27 mouse cellular contexts compared by ENCODE assay signal in genomic region chr4:153929425-153929824, GRCm38 (mm10). TPM values are rescaled to one million over a fixed set of nuclear protein-coding genes. Genes with fewer than 3 reads are reported as not detected.
DNase-seq lines count a peak whose midpoint lies in the region; ATAC-seq and TF ChIP-seq lines count a peak whose summit lies in the region.
"Had no signal": no experiment of that assay in that cellular context is flagged by ENCODE, and none has a peak within 500 bp of the region (broad histone marks: within the 10 kb centered on the region; RNA-seq: fewer than 3 reads in every experiment).

No protein-coding gene starts in this region.

- 0 out of 2 replicates have a peak, but pooled peaks have one; percentile 4 for ATAC-seq in forebrain, embryonic 12.5 days (ENCODE audit: low FRiP score)
- ATAC-seq in forebrain, postnatal 0 days, result no peak
- 0 out of 2 replicates have a peak, but pooled peaks have one; percentile 6 for ATAC-seq in hindbrain, embryonic 14.5 days (ENCODE audit: low FRiP score)
- ATAC-seq in hindbrain, postnatal 0 days, result no peak
- peak; percentile 39 for ATAC-seq in forebrain, embryonic 16.5 days
- ATAC-seq: lung, postnatal 0 days; Patski had no signal

- intact Hi-C loops in left cerebral cortex, adult 2 months (cut with DNase I), result no loop called here

- H3K4me2 ChIP-seq in forebrain, embryonic 12.5 days, result no peak overlapping the region
- H3K4me2 ChIP-seq in forebrain, postnatal 0 days (ENCODE audit: low read depth), result no peak overlapping the region
- H3K4me2 ChIP-seq in hindbrain, embryonic 14.5 days (replicated peaks), result no peak overlapping the region
- no peak overlapping the region for H3K4me2 ChIP-seq in hindbrain, postnatal 0 days (ENCODE audit: low read depth, low read length)
- H3K4me2 ChIP-seq in forebrain, embryonic 16.5 days (ENCODE audit: low read length), result no peak overlapping the region
- H3K4me2 ChIP-seq: heart, embryonic 11.5 days; hindbrain, embryonic 15.5 days; kidney, embryonic 15.5 days; limb, embryonic 13.5 days; liver, embryonic 11.5 days had no signal

- 63% methylated on average over 10 of the region's 10 CpGs for WGBS in forebrain, embryonic 12.5 days
- 56% methylated on average over 10 of the region's 10 CpGs for WGBS in forebrain, postnatal 0 days
- WGBS in hindbrain, embryonic 14.5 days, result 64% methylated on average over 10 of the region's 10 CpGs
- WGBS in hindbrain, postnatal 0 days, result 61% methylated on average over 10 of the region's 10 CpGs
- WGBS in forebrain, embryonic 16.5 days, result 66% methylated on average over 10 of the region's 10 CpGs

- no peaks in the 10 kb centered on the region for H3K36me3 ChIP-seq in forebrain, embryonic 12.5 days (replicated peaks)
- H3K36me3 ChIP-seq in forebrain, postnatal 0 days (ENCODE audit: insufficient read depth), result no peaks in the 10 kb centered on the region
- H3K36me3 ChIP-seq in hindbrain, embryonic 14.5 days (replicated peaks; ENCODE audit: control insufficient read depth, insufficient read depth), result no peaks in the 10 kb centered on the region
- H3K36me3 ChIP-seq in hindbrain, postnatal 0 days (ENCODE audit: insufficient read depth, low read length), result no peaks in the 10 kb centered on the region
- H3K36me3 ChIP-seq in forebrain, embryonic 16.5 days (ENCODE audit: control insufficient read depth, insufficient read depth), result no peaks in the 10 kb centered on the region
- H3K36me3 ChIP-seq: G1E; hindbrain, embryonic 15.5 days; kidney, embryonic 15.5 days; limb, embryonic 13.5 days had no signal

- no peaks in the 10 kb centered on the region for H3K9me3 ChIP-seq in forebrain, embryonic 12.5 days
- H3K9me3 ChIP-seq in forebrain, postnatal 0 days (ENCODE audit: low read length), result no peaks in the 10 kb centered on the region
- no peaks in the 10 kb centered on the region for H3K9me3 ChIP-seq in hindbrain, embryonic 14.5 days (ENCODE audit: control insufficient read depth, low read length)
- H3K9me3 ChIP-seq in hindbrain, postnatal 0 days (ENCODE audit: low read length), result no peaks in the 10 kb centered on the region
- H3K9me3 ChIP-seq in forebrain, embryonic 16.5 days (ENCODE audit: control insufficient read depth, low read length), result no peaks in the 10 kb centered on the region
- H3K9me3 ChIP-seq: hindbrain, embryonic 15.5 days; kidney, embryonic 15.5 days; limb, embryonic 13.5 days; megakaryocyte, embryonic 14.5 days had no signal

- no peak overlapping the region for H3K4me3 ChIP-seq in forebrain, embryonic 12.5 days (replicated peaks)
- H3K4me3 ChIP-seq in forebrain, postnatal 0 days (ENCODE audit: low read depth, low read length), result no peak overlapping the region
- H3K4me3 ChIP-seq in hindbrain, embryonic 14.5 days (replicated peaks; ENCODE audit: low read length), result no peak overlapping the region
- no peak overlapping the region for H3K4me3 ChIP-seq in hindbrain, postnatal 0 days (ENCODE audit: low read length)
- H3K4me3 ChIP-seq in forebrain, embryonic 16.5 days (replicated peaks; ENCODE audit: low read length), result no peak overlapping the region
- no peak overlapping the region for H3K4me3 ChIP-seq in left cerebral cortex, adult 2 months
- H3K4me3 ChIP-seq: erythroblast, embryonic 14.5 days; hindbrain, embryonic 15.5 days; kidney, embryonic 15.5 days; layer of hippocampus, adult 2 months; limb, embryonic 13.5 days; megakaryocyte, embryonic 14.5 days had no signal

- no peak for DNase-seq in forebrain, postnatal 0 days
- DNase-seq in hindbrain, embryonic 14.5 days (ENCODE audit: low spot score), result no peak
- DNase-seq in hindbrain, postnatal 0 days (ENCODE audit: low spot score), result no peak
- peak; percentile 25 for DNase-seq in retina, postnatal 1 day
- DNase-seq in retina, embryonic 14.5 days (ENCODE audit: low spot score), result no peak
- no peak for DNase-seq in left cerebral cortex, adult 2 months (ENCODE audit: extremely low spot score in 1 of 2, low spot score in 2 of 2)
- DNase-seq: adrenal gland, postnatal 25 days; gastrocnemius, postnatal 14 days; heart, postnatal 36 days; kidney, adult 18-20 months; kidney, postnatal 36 days; lung, postnatal 4 days; right cerebral cortex, postnatal 4 days had no signal

- peaks cover 12% of the 10 kb centered on the region for H3K27me3 ChIP-seq in forebrain, embryonic 12.5 days
- 0 out of 2 replicates have a peak, but pooled peaks cover 6% of the 10 kb centered on the region for H3K27me3 ChIP-seq in forebrain, postnatal 0 days (ENCODE audit: insufficient read depth, low read length)
- no peaks in the 10 kb centered on the region for H3K27me3 ChIP-seq in hindbrain, embryonic 14.5 days (ENCODE audit: control insufficient read depth, insufficient read depth, low read length)
- no peaks in the 10 kb centered on the region for H3K27me3 ChIP-seq in hindbrain, postnatal 0 days (ENCODE audit: insufficient read depth, low read length)
- no peaks in the 10 kb centered on the region for H3K27me3 ChIP-seq in forebrain, embryonic 16.5 days (replicated peaks; ENCODE audit: control insufficient read depth, insufficient read depth, low read length)
- H3K27me3 ChIP-seq: kidney, embryonic 15.5 days; limb, embryonic 13.5 days had no signal

- 0 out of 2 replicates have a peak overlapping the region, but pooled peaks have one; percentile 31 for H3K27ac ChIP-seq in forebrain, embryonic 12.5 days
- no peak overlapping the region for H3K27ac ChIP-seq in forebrain, postnatal 0 days (ENCODE audit: low read depth, low read length)
- H3K27ac ChIP-seq in hindbrain, embryonic 14.5 days, result no peak overlapping the region
- no peak overlapping the region for H3K27ac ChIP-seq in hindbrain, postnatal 0 days
- no peak overlapping the region for H3K27ac ChIP-seq in forebrain, embryonic 16.5 days (ENCODE audit: low read length)
- no peak overlapping the region for H3K27ac ChIP-seq in left cerebral cortex, adult 2 months
- H3K27ac ChIP-seq: hindbrain, embryonic 15.5 days; kidney, embryonic 15.5 days; layer of hippocampus, adult 2 months; limb, embryonic 13.5 days; stomach, postnatal 0 days had no signal

- H3K4me1 ChIP-seq in forebrain, embryonic 12.5 days, result peaks cover 9% of the 10 kb centered on the region
- peaks cover 5% of the 10 kb centered on the region; the same call in 1 of the 2 replicates for H3K4me1 ChIP-seq in forebrain, postnatal 0 days (ENCODE audit: insufficient read depth)
- no peaks in the 10 kb centered on the region for H3K4me1 ChIP-seq in hindbrain, embryonic 14.5 days (replicated peaks; ENCODE audit: control insufficient read depth, insufficient read depth, low read length)
- H3K4me1 ChIP-seq in hindbrain, postnatal 0 days (ENCODE audit: insufficient read depth, low read length), result no peaks in the 10 kb centered on the region
- peaks cover 18% of the 10 kb centered on the region for H3K4me1 ChIP-seq in forebrain, embryonic 16.5 days (replicated peaks; ENCODE audit: control insufficient read depth, insufficient read depth, low read length)
- H3K4me1 ChIP-seq: hindbrain, embryonic 15.5 days; kidney, embryonic 15.5 days; limb, embryonic 13.5 days; megakaryocyte, embryonic 14.5 days had no signal

- TF ChIP-seq CTCF in forebrain, postnatal 0 days (IDR thresholded peaks at IDR 0.05; ENCODE audit: low read depth), result no peak
- no peak for TF ChIP-seq CTCF in hindbrain, postnatal 0 days (IDR thresholded peaks at IDR 0.05; ENCODE audit: low read depth)
- no peak for TF ChIP-seq CTCF in left cerebral cortex, adult 2 months (IDR thresholded peaks at IDR 0.05)

- no peak overlapping the region for H3K9ac ChIP-seq in forebrain, embryonic 12.5 days
- no peak overlapping the region for H3K9ac ChIP-seq in forebrain, postnatal 0 days
- no peak overlapping the region for H3K9ac ChIP-seq in hindbrain, embryonic 14.5 days
- no peak overlapping the region for H3K9ac ChIP-seq in hindbrain, postnatal 0 days (replicated peaks; ENCODE audit: low read length)
- no peak overlapping the region for H3K9ac ChIP-seq in forebrain, embryonic 16.5 days (replicated peaks; ENCODE audit: low read depth, low read length)
- H3K9ac ChIP-seq: hindbrain, embryonic 15.5 days; kidney, embryonic 15.5 days; limb, embryonic 13.5 days had no signal

RNA-seq across cellular contexts. Expression of gene A430005L14Rik, which starts 27.6 kb away (rescaled TPM):
- 91.6 and 96.0 TPM in 2 replicates for polyA plus RNA-seq in forebrain, embryonic 12.5 days (2016; fragmentation: Nextera tagmentation; extraction: Ambion mirVana)
- 38.6 and 46.4 TPM in 2 replicates for total RNA-seq in forebrain, postnatal 0 days (2014; rRNA removed)
- 47.6 and 50.9 TPM in 2 replicates for polyA plus RNA-seq in forebrain, postnatal 0 days (2015; fragmentation: Nextera tagmentation; extraction: Ambion mirVana)
- polyA plus RNA-seq in hindbrain, embryonic 14.5 days (2014; fragmentation: Nextera tagmentation; extraction: Ambion mirVana), result 57.3 and 60.5 TPM in 2 replicates
- 18.9 and 47.4 TPM in 2 replicates for total RNA-seq in hindbrain, postnatal 0 days (2014; rRNA removed)
- 45.3 and 48.2 TPM in 2 replicates for polyA plus RNA-seq in hindbrain, postnatal 0 days (2015; fragmentation: Nextera tagmentation; extraction: Ambion mirVana)
- polyA plus RNA-seq in forebrain, embryonic 16.5 days (2015; fragmentation: Nextera tagmentation; extraction: Ambion mirVana), result 62.1 and 66.1 TPM in 2 replicates
- 10 to 100 TPM; 24.5 to 24.9 TPM for total RNA-seq in left cerebral cortex, adult 2 months (2021)

RNA-seq across cellular contexts. Expression of gene Dffb, which starts 45.5 kb away (rescaled TPM):
- 9.9 and 11.9 TPM in 2 replicates for polyA plus RNA-seq in forebrain, embryonic 12.5 days (2016; fragmentation: Nextera tagmentation; extraction: Ambion mirVana)
- 18.9 and 22.7 TPM in 2 replicates for total RNA-seq in forebrain, postnatal 0 days (2014; rRNA removed)
- polyA plus RNA-seq in forebrain, postnatal 0 days (2015; fragmentation: Nextera tagmentation; extraction: Ambion mirVana), result 8.6 and 9.3 TPM in 2 replicates
- 8.0 and 10.0 TPM in 2 replicates for polyA plus RNA-seq in hindbrain, embryonic 14.5 days (2014; fragmentation: Nextera tagmentation; extraction: Ambion mirVana)
- 15.1 and 25.7 TPM in 2 replicates for total RNA-seq in hindbrain, postnatal 0 days (2014; rRNA removed)
- 10.6 and 13.1 TPM in 2 replicates for polyA plus RNA-seq in hindbrain, postnatal 0 days (2015; fragmentation: Nextera tagmentation; extraction: Ambion mirVana)
- 12.3 and 13.1 TPM in 2 replicates for polyA plus RNA-seq in forebrain, embryonic 16.5 days (2015; fragmentation: Nextera tagmentation; extraction: Ambion mirVana)
- 10 to 100 TPM; 15.1 to 17.9 TPM for total RNA-seq in left cerebral cortex, adult 2 months (2021)

RNA-seq across cellular contexts. Expression of gene Cep104, which starts 45.6 kb away (rescaled TPM):
- 21.4 and 22.5 TPM in 2 replicates for polyA plus RNA-seq in forebrain, embryonic 12.5 days (2016; fragmentation: Nextera tagmentation; extraction: Ambion mirVana)
- 9.2 and 10.5 TPM in 2 replicates for total RNA-seq in forebrain, postnatal 0 days (2014; rRNA removed)
- polyA plus RNA-seq in forebrain, postnatal 0 days (2015; fragmentation: Nextera tagmentation; extraction: Ambion mirVana), result 7.7 and 9.9 TPM in 2 replicates
- polyA plus RNA-seq in hindbrain, embryonic 14.5 days (2014; fragmentation: Nextera tagmentation; extraction: Ambion mirVana), result 15.3 and 16.4 TPM in 2 replicates
- total RNA-seq in hindbrain, postnatal 0 days (2014; rRNA removed), result 11.2 and 11.7 TPM in 2 replicates
- 11.6 and 13.9 TPM in 2 replicates for polyA plus RNA-seq in hindbrain, postnatal 0 days (2015; fragmentation: Nextera tagmentation; extraction: Ambion mirVana)
- polyA plus RNA-seq in forebrain, embryonic 16.5 days (2015; fragmentation: Nextera tagmentation; extraction: Ambion mirVana), result 21.1 and 23.5 TPM in 2 replicates
- 10 to 100 TPM; 33.6 to 34.4 TPM for total RNA-seq in left cerebral cortex, adult 2 months (2021)

Comparison
In these comparisons a context has a peak if more than half of its experiments do, and no peak if none do; other contexts are left out.
1. ATAC-seq: peak in forebrain, embryonic 12.5 days (single experiment), hindbrain, embryonic 14.5 days (single experiment) and forebrain, embryonic 16.5 days (single experiment); none in forebrain, postnatal 0 days (single experiment) and hindbrain, postnatal 0 days (single experiment).